16 mouse cellular contexts compared by ENCODE assay signal in genomic region chr1:138247699-138248483, GRCm38 (mm10). TPM values are rescaled to one million over a fixed set of nuclear protein-coding genes. Genes with fewer than 3 reads are reported as not detected.
DNase-seq lines count a peak whose midpoint lies in the region; ATAC-seq and TF ChIP-seq lines count a peak whose summit lies in the region.
"Had no signal": no experiment of that assay in that cellular context is flagged by ENCODE, and none has a peak within 500 bp of the region (broad histone marks: within the 10 kb centered on the region; RNA-seq: fewer than 3 reads in every experiment).

No protein-coding gene starts in this region.

- intact Hi-C loops in left cerebral cortex, postnatal 10 days (cut with DNase I) = no loop called here

- peak; percentile 16 for DNase-seq in lung, postnatal 0 days (ENCODE audit: low spot score)
- DNase-seq in lung, adult 2 months = no peak
- peak; percentile 58 for DNase-seq in lung, postnatal 36 days
- DNase-seq in kidney, adult 9 months = no peak
- DNase-seq in left cerebral cortex, postnatal 10 days (ENCODE audit: extremely low spot score in 1 of 2, low spot score in 2 of 2) = no peak
- no peak for DNase-seq in urinary bladder, postnatal 14 days (ENCODE audit: low spot score)
- DNase-seq: cerebellum, postnatal 10 days; liver; right cerebral cortex, postnatal 4 days had no signal

- H3K4me2 ChIP-seq in lung, postnatal 0 days (replicated peaks; ENCODE audit: low read depth, low read length) = no peak overlapping the region
- no peak overlapping the region for H3K4me2 ChIP-seq in embryonic facial prominence, embryonic 13.5 days
- H3K4me2 ChIP-seq: neural tube, embryonic 13.5 days had no signal

- 84% methylated on average over 8 of the region's 8 CpGs for WGBS in lung, postnatal 0 days
- WGBS in lung, adult 2 months = 79% methylated on average over 8 of the region's 8 CpGs
- WGBS in embryonic facial prominence, embryonic 13.5 days = 32% methylated on average over 8 of the region's 8 CpGs

- H3K27me3 ChIP-seq in lung, postnatal 0 days (replicated peaks; ENCODE audit: insufficient read depth, low read length) = no peaks in the 10 kb centered on the region
- H3K27me3 ChIP-seq in embryonic facial prominence, embryonic 13.5 days = no peaks in the 10 kb centered on the region
- H3K27me3 ChIP-seq: neural tube, embryonic 13.5 days had no signal

- no peak for TF ChIP-seq EP300 in lung, postnatal 0 days (IDR thresholded peaks at IDR 0.05)

- H3K9me3 ChIP-seq in lung, postnatal 0 days (ENCODE audit: low read length) = no peaks in the 10 kb centered on the region; the same call in 1 of the 2 replicates
- H3K9me3 ChIP-seq in embryonic facial prominence, embryonic 13.5 days = no peaks in the 10 kb centered on the region
- H3K9me3 ChIP-seq: hindbrain, embryonic 10.5 days; neural tube, embryonic 13.5 days had no signal

- no peak for ATAC-seq in lung, postnatal 0 days
- ATAC-seq in CD4-positive, CD25-positive, alpha-beta regulatory T cell, adult 4 months = peak; percentile 87
- ATAC-seq in embryonic facial prominence, embryonic 13.5 days (ENCODE audit: insufficient number of reproducible peaks, insufficient read depth, low FRiP score, low TSS enrichment, low read depth) = no peak

- no peak overlapping the region for H3K9ac ChIP-seq in lung, postnatal 0 days (replicated peaks; ENCODE audit: low read depth)
- H3K9ac ChIP-seq in embryonic facial prominence, embryonic 13.5 days = no peak overlapping the region
- H3K9ac ChIP-seq: neural tube, embryonic 13.5 days had no signal

- H3K36me3 ChIP-seq in lung, postnatal 0 days (ENCODE audit: insufficient read depth, low read length) = no peaks in the 10 kb centered on the region
- no peaks in the 10 kb centered on the region for H3K36me3 ChIP-seq in embryonic facial prominence, embryonic 13.5 days
- H3K36me3 ChIP-seq: hindbrain, embryonic 10.5 days; neural tube, embryonic 13.5 days had no signal

- H3K4me3 ChIP-seq in lung, postnatal 0 days (ENCODE audit: low read depth, low read length) = no peak overlapping the region
- no peak overlapping the region for H3K4me3 ChIP-seq in lung, adult 2 months (replicated peaks; ENCODE audit: extremely low read depth, low read depth, low read length)
- no peak overlapping the region for H3K4me3 ChIP-seq in embryonic facial prominence, embryonic 13.5 days
- H3K4me3 ChIP-seq: heart, adult 2 months; hindbrain, embryonic 10.5 days; neural tube, embryonic 13.5 days had no signal

- no peak overlapping the region for H3K27ac ChIP-seq in lung, postnatal 0 days (ENCODE audit: low read length)
- H3K27ac ChIP-seq in embryonic facial prominence, embryonic 13.5 days = peak overlapping the region; percentile 12; the same call in 1 of the 2 replicates
- H3K27ac ChIP-seq: heart, adult 2 months; hindbrain, embryonic 10.5 days; neural tube, embryonic 13.5 days had no signal

- TF ChIP-seq CTCF in lung, postnatal 0 days (IDR thresholded peaks at IDR 0.05) = no peak
- no peak for TF ChIP-seq CTCF in lung, adult 2 months (IDR thresholded peaks at IDR 0.05; ENCODE audit: insufficient read depth, low read length)

- TF ChIP-seq POLR2A in lung, adult 2 months (IDR thresholded peaks at IDR 0.05; ENCODE audit: borderline replicate concordance, extremely low read depth, low read depth, low read length) = no peak

- no peaks in the 10 kb centered on the region for H3K4me1 ChIP-seq in lung, postnatal 0 days (ENCODE audit: insufficient read depth, low read depth, low read length)
- H3K4me1 ChIP-seq in lung, adult 2 months (ENCODE audit: control insufficient read depth, insufficient read depth, low read length) = no peaks in the 10 kb centered on the region
- peaks cover 18% of the 10 kb centered on the region for H3K4me1 ChIP-seq in embryonic facial prominence, embryonic 13.5 days

RNA-seq across cellular contexts. Expression of gene Atp6v1g3, which starts 25.6 kb away (rescaled TPM):
- polyA plus RNA-seq in lung, postnatal 0 days (2015; fragmentation: Nextera tagmentation; extraction: Ambion mirVana) = 0.33 and 0.39 TPM in 2 replicates
- polyA plus RNA-seq in lung, adult 2 months (2012; rRNA removed) = not detected in 2 replicates
- polyA plus RNA-seq in CD4-positive, CD25-positive, alpha-beta regulatory T cell, adult 4 months (2017; shearing (Covaris generic)) = under 1 TPM; 0.28 to 0.96 TPM
- polyA plus RNA-seq in embryonic facial prominence, embryonic 13.5 days (2015; fragmentation: Nextera tagmentation; extraction: Ambion mirVana) = 0.41 TPM in 1 of 2 replicates, not detected in the other
- total RNA-seq in left cerebral cortex, postnatal 10 days (2021) = not detected
- total RNA-seq: heart, adult 2 months; layer of hippocampus, postnatal 10 days had no signal
- polyA plus RNA-seq: forebrain, embryonic 11.5 days; heart, adult 2 months; hindbrain, embryonic 10.5 days; neural tube, embryonic 13.5 days had no signal

Comparison
In these comparisons a context has a peak if more than half of its experiments do, and no peak if none do; other contexts are left out.
1. DNase-seq: peak in lung, postnatal 0 days (single experiment) and lung, postnatal 36 days (single experiment); none in lung, adult 2 months (single experiment), kidney, adult 9 months (single experiment), left cerebral cortex, postnatal 10 days (0 of 2) and urinary bladder, postnatal 14 days (single experiment).